ENCODE assay signal across 23 mouse cellular contexts in the genomic region with DNA sequence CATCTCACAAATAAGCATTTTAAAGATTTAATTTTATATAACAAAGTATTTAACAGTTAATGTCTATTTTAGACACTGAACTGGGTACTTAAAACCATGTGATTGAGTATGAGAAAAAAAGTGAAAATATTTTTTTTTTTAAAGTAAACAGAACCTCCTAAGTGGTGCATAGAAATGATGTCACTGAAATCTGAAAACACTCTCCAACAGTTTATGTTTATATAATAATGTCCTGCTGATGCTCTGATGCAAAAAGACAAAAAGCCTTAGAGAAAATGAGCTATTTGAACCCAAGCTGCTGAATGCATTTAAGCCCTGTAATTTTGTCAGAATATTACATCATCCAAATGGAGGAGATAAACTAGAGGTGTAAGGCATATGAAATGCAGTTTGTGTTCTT.
DNase-seq lines count a peak whose midpoint lies in the region; ATAC-seq and TF ChIP-seq lines count a peak whose summit lies in the region.
"Had no signal": no experiment of that assay in that cellular context is flagged by ENCODE, and none has a peak within 500 bp of the region (broad histone marks: within the 10 kb centered on the region; RNA-seq: fewer than 3 reads in every experiment).

No protein-coding gene starts in this region.

- H3K4me2 ChIP-seq in lung, embryonic 14.5 days, result no peak overlapping the region
- no peak overlapping the region for H3K4me2 ChIP-seq in lung, embryonic 16.5 days (ENCODE audit: low read depth, low read length)
- H3K4me2 ChIP-seq: embryonic facial prominence, embryonic 12.5 days; forebrain, embryonic 13.5 days; forebrain, embryonic 15.5 days had no signal

- ATAC-seq in lung, embryonic 14.5 days (ENCODE audit: insufficient read depth), result peak; percentile 93
- ATAC-seq in lung, embryonic 16.5 days (ENCODE audit: low read depth), result peak; percentile 90
- ATAC-seq: CD4-positive, CD25-positive, alpha-beta regulatory T cell, adult 4 months; forebrain, embryonic 13.5 days; forebrain, embryonic 15.5 days had no signal

- no peak overlapping the region for H3K27ac ChIP-seq in lung, embryonic 14.5 days (ENCODE audit: low read depth)
- H3K27ac ChIP-seq in lung, embryonic 16.5 days (ENCODE audit: low read length), result 0 out of 2 replicates have a peak overlapping the region, but pooled peaks have one; percentile 31
- H3K27ac ChIP-seq: embryonic facial prominence, embryonic 10.5 days; embryonic facial prominence, embryonic 12.5 days; forebrain, embryonic 13.5 days; forebrain, embryonic 15.5 days had no signal

- H3K9ac ChIP-seq in lung, embryonic 14.5 days, result no peak overlapping the region
- no peak overlapping the region for H3K9ac ChIP-seq in lung, embryonic 16.5 days (ENCODE audit: low read length)
- H3K9ac ChIP-seq: embryonic facial prominence, embryonic 12.5 days; forebrain, embryonic 13.5 days; forebrain, embryonic 15.5 days had no signal

- H3K4me3 ChIP-seq in lung, embryonic 14.5 days (ENCODE audit: low read depth, low read length), result no peak overlapping the region
- no peak overlapping the region for H3K4me3 ChIP-seq in lung, embryonic 16.5 days (ENCODE audit: low read length)
- H3K4me3 ChIP-seq: embryonic facial prominence, embryonic 10.5 days; embryonic facial prominence, embryonic 12.5 days; forebrain, embryonic 13.5 days; forebrain, embryonic 15.5 days had no signal

- H3K4me1 ChIP-seq in lung, embryonic 14.5 days (ENCODE audit: insufficient read depth), result no peaks in the 10 kb centered on the region
- no peaks in the 10 kb centered on the region for H3K4me1 ChIP-seq in lung, embryonic 16.5 days (replicated peaks; ENCODE audit: control insufficient read depth, insufficient read depth, low read length)
- H3K4me1 ChIP-seq: embryonic facial prominence, embryonic 10.5 days; embryonic facial prominence, embryonic 12.5 days; forebrain, embryonic 13.5 days; forebrain, embryonic 15.5 days had no signal

- no peaks in the 10 kb centered on the region for H3K27me3 ChIP-seq in lung, embryonic 14.5 days (ENCODE audit: insufficient read depth, low read length)
- no peaks in the 10 kb centered on the region for H3K27me3 ChIP-seq in lung, embryonic 16.5 days (ENCODE audit: control insufficient read depth, insufficient read depth, low read depth, low read length)
- H3K27me3 ChIP-seq: CH12.LX; embryonic facial prominence, embryonic 12.5 days; forebrain, embryonic 13.5 days; forebrain, embryonic 15.5 days had no signal

- no peaks in the 10 kb centered on the region for H3K36me3 ChIP-seq in lung, embryonic 14.5 days (ENCODE audit: insufficient read depth)
- H3K36me3 ChIP-seq in lung, embryonic 16.5 days (ENCODE audit: control insufficient read depth, insufficient read depth, low read length), result no peaks in the 10 kb centered on the region
- H3K36me3 ChIP-seq: embryonic facial prominence, embryonic 10.5 days; embryonic facial prominence, embryonic 12.5 days; forebrain, embryonic 15.5 days; G1E had no signal

- TF ChIP-seq CTCF in lung, embryonic 14.5 days (IDR thresholded peaks at IDR 0.05; ENCODE audit: low read depth), result no peak

- peak; percentile 84 for DNase-seq in lung, embryonic 14.5 days
- DNase-seq in lung, postnatal 4 days, result no peak
- DNase-seq in lung, postnatal 10 days, result no peak
- peak; percentile 2 for DNase-seq in lung, postnatal 25 days (ENCODE audit: low spot score)
- DNase-seq in lung, adult 18-20 months, result no peak
- DNase-seq in left cerebral cortex, adult 18-20 months (ENCODE audit: low spot score in 2 of 2), result no peak
- DNase-seq: adrenal gland, adult 2 months; adrenal gland, postnatal 10 days; adrenal gland, postnatal 25 days; B cell, adult 2 months; cerebellum, adult 11-12 months; cerebellum, adult 2 months; cerebellum, adult 9-10 months; cerebellum, postnatal 10 days; cerebellum, postnatal 25 days had no signal

- H3K9me3 ChIP-seq in lung, embryonic 14.5 days (ENCODE audit: low read depth, low read length), result no peaks in the 10 kb centered on the region
- no peaks in the 10 kb centered on the region for H3K9me3 ChIP-seq in lung, embryonic 16.5 days (ENCODE audit: control insufficient read depth, low read length)
- H3K9me3 ChIP-seq: embryonic facial prominence, embryonic 10.5 days; embryonic facial prominence, embryonic 12.5 days; forebrain, embryonic 13.5 days; forebrain, embryonic 15.5 days; G1E had no signal

Comparison
In these comparisons a context has a peak if more than half of its experiments do, and no peak if none do; other contexts are left out.
1. DNase-seq: peak in lung, embryonic 14.5 days (single experiment) and lung, postnatal 25 days (single experiment); none in lung, postnatal 4 days (0 of 2), lung, postnatal 10 days (single experiment), lung, adult 18-20 months (0 of 2) and left cerebral cortex, adult 18-20 months (0 of 2).